Mouse (Mus musculus): ENCODE data around the gene Agxt2.

The Agxt2 gene

DNA sequence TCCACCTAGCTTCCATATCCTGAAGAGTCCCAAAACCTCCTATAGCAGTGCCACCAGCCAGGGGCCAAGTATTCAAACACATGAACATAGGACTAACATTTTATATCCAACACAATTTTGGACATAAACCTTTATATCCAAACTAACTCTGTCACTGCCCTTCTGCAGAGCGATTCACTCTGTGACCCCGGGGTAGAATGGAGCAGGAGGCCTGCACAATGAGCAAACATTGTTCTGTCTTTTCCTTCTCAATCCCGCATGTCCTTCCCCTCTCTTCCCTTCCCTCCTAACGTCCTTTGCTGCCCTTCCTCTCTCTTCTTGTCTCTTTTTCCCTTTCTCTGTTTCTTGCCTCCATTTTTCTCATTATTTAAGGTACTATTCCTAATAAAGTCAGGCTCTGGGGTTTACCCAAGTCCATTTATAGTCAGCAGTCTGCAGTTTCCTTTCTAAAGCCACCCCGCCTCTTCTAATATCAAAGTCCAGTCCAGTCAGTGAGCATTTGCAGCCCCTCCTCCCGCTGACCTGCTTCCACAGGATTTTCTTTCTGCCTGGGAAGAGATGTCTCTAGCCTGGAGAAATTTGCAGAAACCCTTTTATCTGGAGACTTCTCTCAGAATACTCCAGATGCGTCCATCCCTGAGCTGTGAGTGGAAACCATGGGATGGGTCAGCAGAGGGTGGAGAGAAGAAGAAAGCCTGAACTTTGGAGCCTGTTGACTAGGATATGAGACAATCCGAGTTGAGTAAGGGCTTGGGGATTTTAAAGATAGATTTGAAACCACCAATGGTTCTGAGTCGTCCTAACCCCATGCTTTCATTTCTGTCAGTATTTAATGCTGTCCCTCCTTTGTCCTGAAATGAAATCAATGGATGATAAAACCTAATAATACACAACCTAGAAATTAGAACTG is at the start of gene Agxt2:
TSS of gene Agxt2 (plus strand) at position 494 of the 910 bp plus-strand sequence.
- no peak for DNase-seq (ENCODE audit: low spot score in 2 of 2)

GRCm38 (mm10) chr15:10311826-10312225 is 46.5 kb upstream of the Agxt2 start:
- DNase-seq (ENCODE audit: low spot score in 2 of 2), result no peak

GRCm38 (mm10) chr15:10313522-10314455 is 44.5 kb upstream of the Agxt2 start:
- peak in 1 of 2 experiments; percentile 26 for DNase-seq (ENCODE audit: low spot score in 2 of 2)

DNA sequence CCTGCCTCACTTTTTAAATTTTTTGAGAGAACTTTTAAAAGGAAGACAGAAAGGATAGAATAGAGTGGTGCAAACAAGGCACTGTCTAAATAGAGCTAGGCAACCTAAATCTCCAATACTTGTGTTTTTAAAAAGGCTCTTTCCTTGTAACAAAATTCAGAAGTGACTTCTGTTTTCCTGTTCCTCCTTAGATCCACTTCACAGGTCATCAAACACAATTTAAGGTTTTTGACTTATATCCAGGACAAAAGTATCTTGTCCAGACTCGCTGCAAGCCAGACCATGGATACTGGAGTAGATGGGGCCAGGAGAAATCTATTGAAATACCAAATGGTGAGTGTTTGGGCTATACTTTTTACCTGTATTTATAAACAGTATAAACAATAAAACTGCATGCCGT is 33.3 kb upstream of the Agxt2 start, which contains the start of gene Gm21973:
TSS of gene Gm21973 (plus strand) at position 301 of the 400 bp plus-strand sequence.
- DNase-seq (ENCODE audit: low spot score in 2 of 2), result no peak

DNA sequence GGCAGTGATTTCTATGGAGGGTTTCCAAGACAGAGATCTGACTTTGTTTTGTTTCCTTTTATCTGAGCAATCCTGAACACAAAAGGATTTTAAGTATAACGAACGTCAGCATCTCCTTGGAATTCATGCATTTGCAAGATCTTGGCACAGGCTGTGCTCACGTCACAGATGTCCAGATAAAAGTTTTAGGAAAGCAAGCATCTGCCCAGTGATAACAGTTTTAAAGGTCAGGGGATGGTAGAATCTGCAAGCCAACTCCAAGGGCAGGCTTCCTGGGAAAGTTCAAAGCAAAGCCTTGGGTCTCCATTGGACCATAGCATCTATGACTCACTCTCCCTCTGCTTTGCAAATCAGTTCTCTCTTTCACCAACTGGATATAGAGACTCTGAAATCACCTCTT is 27.7 kb upstream of the Agxt2 start:
- DNase-seq (ENCODE audit: low spot score in 2 of 2), result no peak

DNA sequence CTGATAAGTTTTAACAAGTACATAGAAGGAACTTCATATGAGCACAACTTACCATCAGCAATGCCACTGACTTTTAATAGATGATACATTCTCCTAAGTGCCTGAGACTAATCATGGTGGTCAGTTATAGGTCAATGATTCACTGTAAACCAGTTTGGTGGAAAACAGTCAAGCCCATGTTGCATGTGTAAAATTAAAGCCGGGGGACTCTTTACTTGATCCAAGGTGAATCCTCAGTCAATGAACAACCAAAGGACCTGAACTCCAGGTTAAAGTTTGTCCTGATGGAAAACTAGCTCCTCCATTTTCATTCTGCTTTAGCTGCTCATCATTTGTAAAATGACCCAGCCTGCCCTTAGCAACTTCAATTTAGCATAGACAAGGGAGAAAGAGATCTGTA is 25.8 kb upstream of the Agxt2 start:
- DNase-seq (ENCODE audit: low spot score in 2 of 2), result no peak

GRCm38 (mm10) chr15:10338606-10339005 is 19.7 kb upstream of the Agxt2 start:
- DNase-seq (ENCODE audit: low spot score in 2 of 2), result no peak

DNA sequence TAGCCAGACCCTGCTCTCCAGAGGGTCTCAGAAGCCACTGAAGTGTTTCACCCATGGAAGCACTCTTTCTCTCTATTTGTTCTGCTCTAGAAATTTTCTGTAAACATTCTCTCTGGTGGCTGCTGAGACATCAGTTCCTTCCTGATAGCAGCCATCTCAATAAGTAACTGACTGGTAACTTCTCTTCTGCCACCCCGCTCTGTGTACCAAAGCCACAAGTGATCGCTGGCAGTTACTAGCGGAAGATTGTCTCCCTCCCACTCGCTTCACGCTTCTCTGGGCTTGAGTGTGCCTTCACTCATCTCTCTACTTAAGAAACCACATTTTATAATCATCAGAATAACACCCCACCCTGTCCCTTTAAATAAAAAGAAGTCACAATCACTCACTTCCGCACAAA is 11.3 kb upstream of the Agxt2 start:
- no peak for DNase-seq (ENCODE audit: low spot score in 2 of 2)

- DNase-seq (ENCODE audit: low spot score in 2 of 2), result no peak
Measured at GRCm38 (mm10) chr15:10366331-10366730, 8.0 kb downstream of the Agxt2 start.

DNA sequence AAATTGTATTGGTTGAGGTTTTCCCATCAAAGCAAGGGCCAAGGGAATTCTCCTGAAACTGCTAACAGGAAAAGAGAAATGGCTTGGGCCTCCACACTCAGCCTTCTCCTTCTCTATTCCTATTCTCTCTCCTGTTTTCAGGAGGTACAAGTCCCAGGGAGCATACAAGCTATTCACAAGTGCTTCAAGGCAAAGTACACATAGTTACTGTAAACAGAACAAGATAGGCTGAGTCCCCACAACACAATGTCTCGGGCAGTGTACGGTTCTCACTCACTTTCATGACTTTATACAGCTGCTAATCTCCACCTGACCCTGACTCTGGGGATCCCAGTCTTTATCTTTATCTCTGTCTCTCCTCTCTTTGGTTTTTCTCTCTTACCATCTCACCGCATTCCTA is 17.1 kb downstream of the Agxt2 start:
- no peak for DNase-seq (ENCODE audit: low spot score in 2 of 2)

DNA sequence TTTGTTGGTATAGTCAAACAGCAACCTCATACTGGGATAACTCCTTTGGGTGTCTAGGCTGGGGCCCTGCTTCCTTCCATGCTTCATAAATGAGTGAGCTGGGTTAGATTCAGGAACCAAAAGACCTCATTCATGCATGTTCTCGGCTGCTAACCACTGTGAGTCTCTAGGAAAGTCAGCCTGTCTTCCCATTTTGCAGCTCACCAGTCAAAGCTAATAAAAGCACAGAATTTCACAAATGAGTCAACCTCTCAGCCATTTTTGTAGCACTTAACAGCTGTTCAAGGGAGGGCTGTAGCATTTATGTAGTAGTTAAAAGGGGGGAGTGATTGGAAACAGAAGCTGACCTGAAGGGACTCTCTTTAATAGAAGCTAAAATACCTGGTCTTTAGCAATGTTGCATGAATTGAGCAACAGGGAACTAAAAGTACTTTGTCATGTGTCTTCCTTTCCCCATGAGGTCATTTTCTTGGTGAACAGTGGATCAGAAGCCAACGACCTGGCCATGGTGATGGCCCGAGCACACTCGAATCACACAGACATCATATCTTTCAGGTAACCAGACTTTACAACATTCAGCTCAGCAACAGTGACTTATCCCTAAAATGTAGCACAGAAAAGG is 20.1 kb downstream of the Agxt2 start:
- no peak for DNase-seq (ENCODE audit: low spot score in 2 of 2)

DNA sequence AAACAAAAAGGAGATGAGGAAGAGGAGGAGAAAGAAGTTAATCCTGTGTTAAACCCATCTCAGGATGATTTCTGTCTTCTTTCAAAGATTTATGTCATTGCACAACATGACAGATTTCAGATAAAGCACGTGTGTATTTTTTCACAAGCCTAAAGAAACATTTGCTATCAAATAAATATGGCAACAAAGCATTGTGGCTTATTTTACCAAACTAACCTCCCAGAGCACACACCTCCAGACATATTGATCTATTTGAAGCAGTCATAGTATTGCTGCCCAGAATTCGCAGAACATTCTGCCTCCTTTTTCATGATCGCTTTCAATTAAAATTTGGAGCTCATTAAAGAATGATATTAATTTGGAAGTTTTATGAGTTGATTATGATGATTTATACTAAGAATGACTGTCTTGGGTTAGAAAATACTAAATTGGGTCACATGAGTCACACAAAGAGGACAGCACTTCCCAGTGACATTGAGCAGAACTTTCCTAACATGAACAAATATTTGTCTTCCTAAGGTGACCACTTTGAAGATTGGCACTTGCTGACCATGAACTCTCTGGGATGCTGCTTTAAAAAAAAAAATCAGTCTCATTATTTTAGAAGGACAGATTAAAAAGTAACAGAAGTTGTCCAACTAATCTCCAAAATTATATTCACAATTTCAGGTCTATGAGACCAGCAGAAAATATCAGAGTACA is 21.6 kb downstream of the Agxt2 start:
- no peak for DNase-seq (ENCODE audit: low spot score in 2 of 2)

DNA sequence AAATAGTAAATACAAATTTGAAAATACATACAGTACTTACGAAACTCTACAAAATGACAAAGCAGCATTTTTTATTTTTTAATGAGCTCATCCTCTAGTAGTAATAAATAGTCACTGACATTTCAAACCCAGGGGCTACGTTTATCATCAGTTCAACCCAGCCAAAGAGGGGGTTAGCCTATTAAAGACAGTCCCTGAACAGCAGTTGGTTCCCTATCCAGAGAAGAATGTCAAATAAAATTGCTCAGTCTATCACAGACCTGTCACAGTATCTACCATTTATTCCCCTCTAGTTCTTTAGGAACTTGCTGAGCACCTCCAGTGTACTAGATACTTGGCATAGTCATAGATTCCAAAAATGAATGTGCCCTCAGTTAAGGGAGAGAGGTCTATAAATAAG is 28.9 kb downstream of the Agxt2 start:
- no peak for DNase-seq (ENCODE audit: low spot score in 2 of 2)

GRCm38 (mm10) chr15:10399795-10400194 is 41.5 kb downstream of the Agxt2 start:
- DNase-seq (ENCODE audit: low spot score in 2 of 2), result no peak

DNA sequence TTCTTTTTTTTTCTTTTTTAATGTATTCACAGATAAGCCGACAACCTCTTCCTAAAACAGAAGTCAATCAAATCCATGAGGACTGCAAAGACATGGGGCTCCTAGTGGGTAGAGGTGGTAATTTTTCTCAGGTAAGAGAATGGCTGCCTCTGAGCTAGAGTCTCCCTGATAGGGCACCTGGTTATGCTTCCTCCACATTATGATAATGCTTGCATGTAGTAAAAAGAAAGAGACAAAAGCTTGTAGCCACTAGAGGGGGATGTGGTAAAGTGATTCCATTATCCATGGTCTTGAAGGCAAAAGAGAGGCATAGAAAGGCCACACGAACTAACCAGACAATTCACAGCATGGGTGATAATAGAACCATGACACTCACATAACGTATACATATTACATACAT is 42.1 kb downstream of the Agxt2 start:
- no peak for DNase-seq (ENCODE audit: low spot score in 2 of 2)

DNA sequence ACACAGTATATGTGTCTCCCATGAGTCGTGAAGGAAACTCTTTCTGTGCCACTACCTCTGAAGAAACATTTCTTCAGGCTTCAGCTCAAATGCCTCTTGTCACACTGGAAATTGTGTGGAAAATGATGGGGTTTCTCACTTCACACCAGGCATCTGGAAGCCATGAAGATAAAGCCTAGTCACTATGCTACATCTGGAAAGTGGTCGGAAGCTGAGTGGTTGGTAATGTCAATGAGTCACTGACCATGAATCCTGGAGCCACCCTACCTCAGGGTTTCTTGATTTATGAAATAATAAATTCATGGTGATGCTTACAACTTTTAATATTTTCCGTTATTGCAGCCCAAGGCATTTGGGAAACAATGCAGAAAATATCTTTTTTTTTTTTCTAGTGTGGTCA is 51.5 kb downstream of the Agxt2 start:
- DNase-seq (ENCODE audit: low spot score in 2 of 2), result no peak

GRCm38 (mm10) chr15:10410881-10411280 is 52.5 kb downstream of the Agxt2 start:
- no peak for DNase-seq (ENCODE audit: low spot score in 2 of 2)

DNA sequence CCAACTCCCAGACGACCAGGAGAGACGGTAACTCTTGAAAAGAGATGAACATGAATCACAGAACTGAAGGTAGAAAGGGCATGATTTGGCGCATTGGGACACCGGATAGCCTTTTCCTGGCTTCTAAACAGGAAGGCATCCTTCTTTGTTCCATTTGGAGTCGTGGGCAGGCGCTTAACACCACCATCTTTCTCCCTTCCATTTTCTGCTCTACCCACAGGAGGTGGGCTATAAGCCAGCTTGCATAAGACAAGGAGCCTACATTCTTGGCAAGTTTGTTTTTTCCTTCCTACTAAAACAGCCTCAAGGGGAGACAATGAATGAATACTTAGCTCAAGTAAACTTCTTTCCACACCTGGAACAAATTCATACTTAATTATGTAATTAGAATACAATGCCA is 55.3 kb downstream of the Agxt2 start:
- DNase-seq (ENCODE audit: low spot score in 2 of 2), result no peak

GRCm38 (mm10) chr15:10421138-10421784 is 62.9 kb downstream of the Agxt2 start:
- no peak for DNase-seq (ENCODE audit: low spot score in 2 of 2)

GRCm38 (mm10) chr15:10421785-10422144 is 63.4 kb downstream of the Agxt2 start:
- no peak for DNase-seq (ENCODE audit: low spot score in 2 of 2)

GRCm38 (mm10) chr15:10426124-10426523 is 67.8 kb downstream of the Agxt2 start:
- DNase-seq (ENCODE audit: low spot score in 2 of 2), result no peak
